In genomic region chr14:50943932-50944667, GRCm38 (mm10) we compare ENCODE assay signal across 8 mouse cellular contexts. TPM values are rescaled to one million over a fixed set of nuclear protein-coding genes. Genes with fewer than 3 reads are reported as not detected.
A peak's percentile ranks its signal among the peaks of the same experiment; 100 is the strongest.
DNase-seq lines count a peak whose midpoint lies in the region; ATAC-seq and TF ChIP-seq lines count a peak whose summit lies in the region.

Gene Gm49342 (plus strand): TSS chr14:50944517.

- WGBS in heart, embryonic 12.5 days = 16% methylated on average over 31 of the region's 31 CpGs
- WGBS in kidney, postnatal 0 days = 16% methylated on average over 31 of the region's 31 CpGs
- 10% methylated on average over 31 of the region's 31 CpGs for WGBS in liver, embryonic 11.5 days
- 12% methylated on average over 31 of the region's 31 CpGs for WGBS in stomach, embryonic 14.5 days

- peak; percentile 98 for ATAC-seq in heart, embryonic 12.5 days (ENCODE audit: insufficient number of reproducible peaks, low FRiP score)
- ATAC-seq in kidney, postnatal 0 days (replicated peaks; ENCODE audit: low FRiP score, low read depth) = peak; percentile 99
- peak; percentile 99 for ATAC-seq in liver, embryonic 11.5 days (replicated peaks; ENCODE audit: low FRiP score)
- ATAC-seq in stomach, embryonic 14.5 days (ENCODE audit: insufficient number of reproducible peaks, insufficient read depth, low FRiP score, low read depth) = peak; percentile 99

- peak within 1 kb of the TSS; percentile 94 for H3K27ac ChIP-seq in heart, embryonic 12.5 days (ENCODE audit: poor library complexity, severe bottlenecking)
- H3K27ac ChIP-seq in kidney, postnatal 0 days = peak within 1 kb of the TSS; percentile 89
- peak within 1 kb of the TSS; percentile 83 for H3K27ac ChIP-seq in liver, embryonic 11.5 days (ENCODE audit: low read depth, low read length)
- H3K27ac ChIP-seq in stomach, embryonic 14.5 days (ENCODE audit: low read length) = peak within 1 kb of the TSS; percentile 84

- peak; percentile 89 to 91 for DNase-seq in B cell, adult 2 months
- peak; percentile 96 for DNase-seq in brain, adult 2 months (ENCODE audit: low read depth, low spot score)
- peak; percentile 96 for DNase-seq in kidney, postnatal 0 days (ENCODE audit: low spot score)
- DNase-seq in liver, embryonic 11.5 days (ENCODE audit: low spot score) = peak; percentile 96
- DNase-seq in naive thymus-derived CD4-positive, alpha-beta T cell, adult 2 months (ENCODE audit: low read depth) = peak; percentile 89

- H3K36me3 ChIP-seq in erythroblast, embryonic 14.5 days (ENCODE audit: control insufficient read depth) = no peaks in the 10 kb centered on the region
- H3K36me3 ChIP-seq in heart, embryonic 12.5 days = peaks cover 4% of the 10 kb centered on the region; the same call in 1 of the 2 replicates
- H3K36me3 ChIP-seq in kidney, postnatal 0 days (ENCODE audit: insufficient read depth, low read length) = no peaks in the 10 kb centered on the region
- H3K36me3 ChIP-seq in liver, embryonic 11.5 days (ENCODE audit: control insufficient read depth, insufficient read depth, low read length) = no peaks in the 10 kb centered on the region
- no peaks in the 10 kb centered on the region for H3K36me3 ChIP-seq in stomach, embryonic 14.5 days (ENCODE audit: control insufficient read depth, insufficient read depth, low read length)

- H3K9me3 ChIP-seq in erythroblast, embryonic 14.5 days (ENCODE audit: control insufficient read depth, low read length) = no peaks in the 10 kb centered on the region
- H3K9me3 ChIP-seq in heart, embryonic 12.5 days (replicated peaks) = no peaks in the 10 kb centered on the region
- no peaks in the 10 kb centered on the region for H3K9me3 ChIP-seq in kidney, postnatal 0 days (replicated peaks; ENCODE audit: low read length)
- no peaks in the 10 kb centered on the region for H3K9me3 ChIP-seq in liver, embryonic 11.5 days (ENCODE audit: control insufficient read depth, low read length)
- no peaks in the 10 kb centered on the region for H3K9me3 ChIP-seq in stomach, embryonic 14.5 days (ENCODE audit: control insufficient read depth, low read depth, low read length)

- peak within 1 kb of the TSS; percentile 81 for H3K4me2 ChIP-seq in heart, embryonic 12.5 days
- H3K4me2 ChIP-seq in kidney, postnatal 0 days (ENCODE audit: low read length) = peak within 1 kb of the TSS; percentile 69
- peak within 1 kb of the TSS; percentile 79 for H3K4me2 ChIP-seq in liver, embryonic 11.5 days
- peak within 1 kb of the TSS; percentile 60 for H3K4me2 ChIP-seq in stomach, embryonic 14.5 days (replicated peaks; ENCODE audit: low read depth, low read length)

- peak within 1 kb of the TSS; percentile 66 for H3K4me3 ChIP-seq in erythroblast, embryonic 14.5 days (replicated peaks)
- peak within 1 kb of the TSS; percentile 49 for H3K4me3 ChIP-seq in heart, embryonic 12.5 days
- peak within 1 kb of the TSS; percentile 49 for H3K4me3 ChIP-seq in kidney, postnatal 0 days (replicated peaks; ENCODE audit: low read depth, low read length)
- H3K4me3 ChIP-seq in liver, embryonic 11.5 days (ENCODE audit: low read depth, low read length) = peak within 1 kb of the TSS; percentile 67
- peak within 1 kb of the TSS; percentile 41 for H3K4me3 ChIP-seq in stomach, embryonic 14.5 days (ENCODE audit: low read depth, low read length)

- H3K9ac ChIP-seq in heart, embryonic 12.5 days = peak within 1 kb of the TSS; percentile 69
- peak within 1 kb of the TSS; percentile 43 for H3K9ac ChIP-seq in kidney, postnatal 0 days (ENCODE audit: low read depth, low read length)
- H3K9ac ChIP-seq in liver, embryonic 11.5 days (ENCODE audit: low read depth, low read length) = peak within 1 kb of the TSS; percentile 77
- peak within 1 kb of the TSS; percentile 38 for H3K9ac ChIP-seq in stomach, embryonic 14.5 days (replicated peaks; ENCODE audit: low read depth, low read length)

- TF ChIP-seq CTCF in kidney, postnatal 0 days (IDR thresholded peaks at IDR 0.05; ENCODE audit: low read depth) = no peak; the same call in none of the 2 replicates

- peaks cover 11% of the 10 kb centered on the region for H3K4me1 ChIP-seq in erythroblast, embryonic 14.5 days (ENCODE audit: control insufficient read depth)
- peaks cover 9% of the 10 kb centered on the region for H3K4me1 ChIP-seq in heart, embryonic 12.5 days (replicated peaks)
- no peaks in the 10 kb centered on the region for H3K4me1 ChIP-seq in kidney, postnatal 0 days (replicated peaks; ENCODE audit: insufficient read depth, low read length)
- no peaks in the 10 kb centered on the region for H3K4me1 ChIP-seq in liver, embryonic 11.5 days (replicated peaks; ENCODE audit: control insufficient read depth, insufficient read depth, low read length)
- peaks cover 4% of the 10 kb centered on the region; the same call in 1 of the 2 replicates for H3K4me1 ChIP-seq in stomach, embryonic 14.5 days (ENCODE audit: control insufficient read depth, insufficient read depth, low read length)

- no peaks in the 10 kb centered on the region for H3K27me3 ChIP-seq in erythroblast, embryonic 14.5 days (ENCODE audit: control insufficient read depth)
- no peaks in the 10 kb centered on the region for H3K27me3 ChIP-seq in heart, embryonic 12.5 days (replicated peaks)
- no peaks in the 10 kb centered on the region for H3K27me3 ChIP-seq in kidney, postnatal 0 days (ENCODE audit: insufficient read depth, low read length)
- H3K27me3 ChIP-seq in liver, embryonic 11.5 days (replicated peaks; ENCODE audit: control insufficient read depth, insufficient read depth, low read length) = no peaks in the 10 kb centered on the region
- H3K27me3 ChIP-seq in stomach, embryonic 14.5 days (ENCODE audit: control insufficient read depth, insufficient read depth, low read length) = no peaks in the 10 kb centered on the region

RNA-seq across cellular contexts. Expression of gene Gm49342, which starts in this region (rescaled TPM):
- not detected in 2 replicates for polyA plus RNA-seq in erythroblast, embryonic 14.5 days (2012)
- polyA plus RNA-seq in heart, embryonic 12.5 days (2016; fragmentation: Nextera tagmentation; extraction: Ambion mirVana) = not detected in 2 replicates
- polyA plus RNA-seq in kidney, postnatal 0 days (2015; fragmentation: Nextera tagmentation; extraction: Ambion mirVana) = not detected in 2 replicates
- not detected in 2 replicates for polyA plus RNA-seq in liver, embryonic 11.5 days (2014; fragmentation: Nextera tagmentation; extraction: Ambion mirVana)
- polyA plus RNA-seq in stomach, embryonic 14.5 days (2014; fragmentation: Nextera tagmentation; extraction: Ambion mirVana) = not detected in 2 replicates

Comparison
In these comparisons a context has a peak if more than half of its experiments do, and no peak if none do; other contexts are left out.
1. Peak in every context shown above with its lines: DNase-seq, ATAC-seq, H3K4me3 ChIP-seq and H3K27ac ChIP-seq.
2. Peak in ATAC-seq, H3K4me3 ChIP-seq, H3K27ac ChIP-seq, H3K9ac ChIP-seq and H3K4me2 ChIP-seq in heart, embryonic 12.5 days; RNA of the gene not detected or under 1 TPM.
3. Peak in DNase-seq, ATAC-seq, H3K4me3 ChIP-seq, H3K27ac ChIP-seq, H3K9ac ChIP-seq and H3K4me2 ChIP-seq in kidney, postnatal 0 days; RNA of the gene not detected or under 1 TPM.
4. Peak in DNase-seq, ATAC-seq, H3K4me3 ChIP-seq, H3K27ac ChIP-seq, H3K9ac ChIP-seq and H3K4me2 ChIP-seq in liver, embryonic 11.5 days; RNA of the gene not detected or under 1 TPM.
5. Peak in ATAC-seq, H3K4me3 ChIP-seq, H3K27ac ChIP-seq, H3K9ac ChIP-seq and H3K4me2 ChIP-seq in stomach, embryonic 14.5 days; RNA of the gene not detected or under 1 TPM.